Mouse (Mus musculus): ENCODE measurements around the gene Plau.

DNA sequence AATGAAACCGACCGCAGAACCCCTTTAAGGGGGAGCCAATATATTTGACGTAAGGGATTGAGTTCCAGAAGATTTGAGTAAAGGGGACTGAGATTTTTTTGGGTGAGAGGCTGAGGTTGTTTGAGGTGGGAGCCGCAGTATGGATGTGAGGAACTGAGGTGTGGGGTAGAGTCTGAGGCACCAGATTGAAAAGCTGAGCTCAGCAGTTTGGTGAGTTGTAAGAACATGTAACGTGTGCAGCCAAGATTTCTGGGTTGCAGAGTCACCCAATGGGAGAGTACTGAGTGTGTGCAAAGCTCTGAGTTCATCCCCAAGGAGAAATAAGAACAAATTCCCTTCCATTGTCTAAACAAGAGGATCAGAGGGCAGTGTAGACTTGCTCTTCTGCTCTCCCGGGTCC, 38.2 kb upstream of the Plau start:
- TF ChIP-seq CTCF (IDR thresholded peaks at IDR 0.05; ENCODE audit: insufficient read depth, low read length) (no peak), POLR2A (IDR thresholded peaks at IDR 0.05; ENCODE audit: borderline replicate concordance, extremely low read depth, low read depth, low read length) (no peak)

All from lung, adult 2 months (tissue).